Comparison of ENCODE assay signal across 20 mouse cellular contexts in genomic region chr9:48728731-48729123, GRCm38 (mm10).
DNase-seq lines count a peak whose midpoint lies in the region; TF ChIP-seq lines count a peak whose summit lies in the region.
"Had no signal": no experiment of that assay in that cellular context is flagged by ENCODE, and none has a peak within 500 bp of the region (broad histone marks: within the 10 kb centered on the region; RNA-seq: fewer than 3 reads in every experiment).

No protein-coding gene starts in this region.

- 67% methylated on average over 13 of the region's 13 CpGs for WGBS in heart, embryonic 10.5 days

- H3K9me3 ChIP-seq in heart, embryonic 10.5 days, result no peaks in the 10 kb centered on the region
- H3K9me3 ChIP-seq: midbrain, embryonic 13.5 days had no signal

- H3K4me3 ChIP-seq in heart, embryonic 10.5 days, result no peak overlapping the region
- H3K4me3 ChIP-seq in testis, adult 2 months (ENCODE audit: control insufficient read depth, low read depth, low read length), result no peak overlapping the region
- H3K4me3 ChIP-seq: midbrain, embryonic 13.5 days had no signal

- H3K4me1 ChIP-seq in heart, embryonic 10.5 days, result peaks cover 37% of the 10 kb centered on the region
- peaks cover 16% of the 10 kb centered on the region for H3K4me1 ChIP-seq in testis, adult 2 months (ENCODE audit: control insufficient read depth, insufficient read depth, low read length)

- no peaks in the 10 kb centered on the region for H3K36me3 ChIP-seq in heart, embryonic 10.5 days
- no peaks in the 10 kb centered on the region for H3K36me3 ChIP-seq in testis, adult 2 months (ENCODE audit: control insufficient read depth, insufficient read depth, low read length)
- H3K36me3 ChIP-seq: midbrain, embryonic 13.5 days had no signal

- TF ChIP-seq CTCF in testis, adult 2 months (IDR thresholded peaks at IDR 0.05; ENCODE audit: control insufficient read depth, insufficient read depth, insufficient replicate concordance, low read depth, low read length), result no peak

- peak overlapping the region; percentile 75 for H3K27ac ChIP-seq in heart, embryonic 10.5 days
- H3K27ac ChIP-seq in testis, adult 2 months (ENCODE audit: control insufficient read depth, insufficient read depth, low read depth, low read length), result 0 out of 2 replicates have a peak overlapping the region, but pooled peaks have one; percentile 15
- H3K27ac ChIP-seq: hindbrain, postnatal 0 days; macrophage; midbrain, embryonic 13.5 days had no signal

- peak; percentile 31 for DNase-seq in embryo, embryonic 11 days
- DNase-seq in embryo, embryonic 10.5 days (ENCODE audit: low spot score), result no peak
- DNase-seq in heart, embryonic 10.5 days (ENCODE audit: low spot score), result no peak
- no peak for DNase-seq in heart, postnatal 36 days
- DNase-seq in testis, postnatal 10 days (ENCODE audit: low spot score), result no peak
- peak; percentile 85 for DNase-seq in skeletal muscle tissue, adult 2 months (ENCODE audit: low read depth, low spot score)
- no peak for DNase-seq in urinary bladder, postnatal 4 days (ENCODE audit: low spot score in 2 of 2)
- DNase-seq: cerebellum, adult 11 months; cerebellum, postnatal 36 days; kidney, adult 8-10 months; left cerebral cortex, postnatal 4 days; lung, adult 2 months; right cerebral cortex, adult 18-20 months; spleen, adult 18-20 months; thymus, postnatal 36 days had no signal

- H3K27me3 ChIP-seq in heart, embryonic 10.5 days (ENCODE audit: insufficient read depth, poor library complexity, severe bottlenecking), result 0 out of 2 replicates have a peak, but pooled peaks cover 8% of the 10 kb centered on the region
- no peaks in the 10 kb centered on the region for H3K27me3 ChIP-seq in testis, adult 2 months (ENCODE audit: control insufficient read depth, insufficient read depth, low read length)
- H3K27me3 ChIP-seq: CH12.LX; midbrain, embryonic 13.5 days had no signal

- intact Hi-C loops in heart, postnatal 36 days (cut with DNase I), result no loop called here

- TF ChIP-seq POLR2A in testis, adult 2 months (IDR thresholded peaks at IDR 0.05; ENCODE audit: control insufficient read depth, low read depth, low read length), result no peak

Comparison
In these comparisons a context has a peak if more than half of its experiments do, and no peak if none do; other contexts are left out.
1. DNase-seq: peak in embryo, embryonic 11 days (single experiment) and skeletal muscle tissue, adult 2 months (single experiment); none in embryo, embryonic 10.5 days (single experiment), heart, embryonic 10.5 days (single experiment), heart, postnatal 36 days (0 of 2), testis, postnatal 10 days (single experiment) and urinary bladder, postnatal 4 days (0 of 2).